Mouse (Mus musculus): ENCODE measurements around the gene Vps4b.
"Not testable (repeated sequence)": the region's sequence is repeated elsewhere in the genome, so short reads cannot be mapped to it uniquely, and the experiment has no call there.

The Vps4b gene

DNA sequence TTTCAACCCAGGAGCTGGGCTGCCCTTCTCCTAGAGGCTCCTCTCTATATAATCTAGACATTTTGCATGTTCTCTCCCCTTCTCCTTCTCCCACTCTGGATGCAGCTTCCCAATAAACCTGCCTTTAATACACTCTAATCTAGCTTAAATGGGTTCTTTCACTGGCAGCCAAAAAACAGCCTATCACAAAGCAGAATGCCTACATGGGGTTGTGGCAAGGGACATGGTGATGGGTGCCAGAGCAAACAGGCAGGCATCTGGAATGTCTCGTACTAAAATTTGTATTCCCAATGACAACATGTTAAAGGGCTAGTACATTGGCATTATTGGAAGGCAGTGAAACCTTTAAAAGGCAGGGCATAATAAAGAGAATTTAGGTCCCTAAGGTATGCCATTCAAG is 45.9 kb downstream of the Vps4b start:
- DNase-seq, result no peak

DNA sequence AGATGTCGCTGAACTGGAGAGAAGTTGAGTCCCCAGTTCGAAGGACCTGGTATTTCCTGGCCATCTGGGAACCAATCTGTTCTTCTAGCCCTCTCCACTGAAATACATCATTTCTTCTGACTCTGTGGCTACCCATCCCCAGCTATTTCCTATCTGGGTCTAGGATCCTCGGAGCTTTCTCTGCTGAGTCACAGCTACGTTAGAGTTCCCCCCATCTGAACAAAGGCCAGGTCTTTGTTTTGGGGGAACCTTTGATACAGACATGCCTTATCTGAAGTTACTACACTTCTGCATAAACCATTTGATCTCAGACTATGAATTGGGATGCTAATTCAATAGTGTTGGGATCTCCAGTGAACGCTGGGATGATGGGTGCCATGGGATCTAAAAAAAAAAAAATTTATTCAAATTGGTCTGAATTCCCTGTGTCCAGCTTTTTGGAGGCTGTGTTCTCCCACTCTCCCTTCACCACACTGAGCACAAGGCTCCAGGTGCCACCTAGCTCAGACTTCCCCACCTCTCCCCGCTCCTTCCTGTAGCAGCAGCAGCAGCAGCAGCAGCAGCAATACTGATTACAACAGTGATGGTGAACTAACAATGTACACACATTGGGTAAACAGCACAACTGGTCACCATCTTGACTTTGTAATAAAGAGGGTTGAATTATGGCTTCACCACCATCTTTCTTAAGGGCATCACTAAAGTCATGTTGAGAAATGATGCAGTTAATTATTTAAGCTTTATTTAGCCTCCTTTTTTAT is 47.8 kb downstream of the Vps4b start:
- no peak for DNase-seq

DNA sequence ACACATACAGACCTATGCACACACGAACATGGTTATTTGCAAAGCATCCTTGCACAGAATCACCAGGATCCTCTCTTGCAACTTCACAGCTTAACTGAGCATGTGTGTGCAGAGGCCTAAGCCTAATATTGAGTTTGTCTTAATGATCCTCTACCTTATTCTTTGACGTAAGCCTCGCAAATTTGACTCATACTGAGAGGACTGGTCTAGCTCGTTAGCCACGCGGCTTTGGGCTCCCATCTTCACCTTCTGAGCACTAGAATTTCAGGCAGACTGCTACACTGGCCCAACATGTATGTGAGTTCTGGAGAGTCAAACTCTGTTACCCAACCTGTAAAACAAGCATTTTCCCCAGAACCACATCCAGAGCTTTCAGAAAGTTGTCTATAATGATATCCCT is 53.5 kb downstream of the Vps4b start:
- DNase-seq, result no peak

DNA sequence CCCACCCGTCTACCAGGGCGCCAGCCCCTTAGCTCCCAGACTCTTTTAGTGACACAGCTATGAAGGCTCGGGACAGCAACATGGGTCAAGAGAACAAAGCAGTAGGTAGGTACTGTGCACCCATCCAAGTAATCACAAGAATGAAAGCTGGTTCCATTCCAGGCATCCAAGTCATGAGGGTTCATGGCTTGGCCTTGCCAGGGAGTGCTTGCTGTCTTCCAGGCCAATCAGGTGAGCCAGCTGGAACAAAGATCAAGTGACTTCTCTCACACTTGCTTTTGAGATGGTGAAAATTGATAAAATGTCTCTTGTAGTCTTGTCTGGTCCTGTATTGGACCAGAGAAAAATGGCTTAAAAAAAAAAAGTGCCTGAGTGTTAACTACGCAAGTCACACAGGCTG is 55.8 kb downstream of the Vps4b start:
- no peak for DNase-seq

DNA sequence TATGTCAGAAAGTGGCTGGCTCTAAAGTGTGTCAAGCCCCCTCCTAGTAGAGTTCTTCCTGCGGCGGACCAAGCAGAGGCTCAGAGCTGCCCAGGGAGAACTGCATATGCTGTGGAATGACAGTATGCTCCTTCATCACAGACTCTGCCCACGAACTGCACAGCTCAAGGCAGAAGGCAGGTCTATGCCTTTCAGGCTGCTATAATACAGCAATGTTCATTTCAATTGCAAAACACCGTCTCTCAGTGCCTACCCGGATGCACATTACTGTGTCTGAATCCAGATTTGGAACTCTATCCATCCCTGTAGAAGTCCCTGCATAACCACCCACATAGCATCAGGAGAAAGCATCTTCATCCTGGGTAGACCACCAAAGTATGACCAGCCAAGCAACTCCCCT is 56.7 kb downstream of the Vps4b start:
- no peak for DNase-seq

DNA sequence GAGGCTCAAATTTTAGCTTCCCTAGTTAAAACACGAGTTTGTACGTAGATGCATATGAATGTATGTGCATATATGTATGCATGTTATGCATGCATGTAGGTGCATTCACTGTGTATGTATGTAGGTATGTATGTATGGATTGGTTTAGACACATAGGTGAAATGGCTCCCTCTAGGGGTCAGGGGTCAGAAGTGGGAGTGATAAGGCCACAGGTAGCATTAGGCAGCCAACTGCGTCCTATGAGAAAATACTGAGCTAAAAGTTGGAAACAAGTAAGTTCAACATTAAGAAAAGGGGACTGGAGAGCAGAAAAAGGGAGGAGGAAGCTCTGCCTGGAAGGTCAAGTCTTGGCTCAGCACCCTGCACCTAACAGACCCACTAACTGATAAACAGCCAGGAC is 58.4 kb downstream of the Vps4b start:
- no peak for DNase-seq

DNA sequence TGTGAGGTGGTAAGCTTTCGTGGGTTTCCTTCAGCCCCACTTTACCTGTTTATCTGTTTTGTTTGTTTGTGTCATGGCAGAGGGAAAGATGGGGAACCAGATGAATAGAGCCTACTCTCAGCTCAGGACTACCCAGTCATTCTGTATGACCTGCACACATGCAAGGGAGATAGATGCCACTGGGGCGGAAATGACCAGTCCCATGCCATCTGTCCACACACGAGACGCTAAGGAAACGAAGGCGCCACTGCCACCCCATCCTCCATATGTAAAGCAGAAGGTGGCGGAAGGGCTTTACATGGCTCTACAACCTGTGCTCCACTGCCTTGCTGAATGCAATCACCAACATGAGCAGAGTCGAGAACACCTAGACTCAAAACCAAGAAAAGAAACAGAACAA is 60.3 kb downstream of the Vps4b start:
- no peak for DNase-seq

DNA sequence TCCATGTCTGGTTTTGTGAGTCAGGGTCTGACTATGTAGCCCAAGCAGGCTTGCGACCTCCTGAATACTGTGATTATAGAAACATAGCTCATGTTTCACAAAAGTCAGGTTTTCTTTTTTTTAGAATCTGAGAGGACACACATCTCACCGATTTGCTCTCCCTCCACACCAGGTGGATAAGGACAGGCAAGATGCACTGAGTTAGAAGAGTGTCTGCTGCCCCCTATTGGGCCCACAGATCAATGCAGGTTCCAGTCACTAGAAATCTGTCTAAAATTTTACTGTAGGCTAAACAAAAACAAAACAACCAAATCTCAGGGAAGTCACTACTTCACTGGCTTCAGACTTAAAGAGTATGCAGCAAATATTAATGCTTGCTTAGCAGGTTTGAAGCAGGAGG is 60.9 kb downstream of the Vps4b start:
- DNase-seq, result peak; percentile 51

DNA sequence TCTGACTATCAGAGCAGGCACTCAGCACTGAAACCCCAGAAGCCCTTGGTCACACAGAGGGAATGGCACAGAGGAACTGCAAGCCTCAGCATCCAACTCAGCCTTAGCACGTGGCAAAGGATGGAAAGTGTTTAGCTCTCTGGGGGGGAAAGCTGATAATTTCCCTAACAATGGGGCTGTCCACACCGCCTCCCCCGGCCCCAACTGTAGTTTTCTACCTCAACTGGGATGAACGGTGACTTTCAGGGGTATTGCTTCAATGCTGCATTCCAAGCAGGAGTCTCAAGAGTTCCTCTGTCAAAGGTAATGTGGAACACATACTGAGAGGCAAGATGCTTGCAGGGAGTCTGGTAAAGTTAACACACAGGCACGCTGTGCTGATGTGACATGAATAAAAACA is 74.5 kb downstream of the Vps4b start:
- no peak for DNase-seq

DNA sequence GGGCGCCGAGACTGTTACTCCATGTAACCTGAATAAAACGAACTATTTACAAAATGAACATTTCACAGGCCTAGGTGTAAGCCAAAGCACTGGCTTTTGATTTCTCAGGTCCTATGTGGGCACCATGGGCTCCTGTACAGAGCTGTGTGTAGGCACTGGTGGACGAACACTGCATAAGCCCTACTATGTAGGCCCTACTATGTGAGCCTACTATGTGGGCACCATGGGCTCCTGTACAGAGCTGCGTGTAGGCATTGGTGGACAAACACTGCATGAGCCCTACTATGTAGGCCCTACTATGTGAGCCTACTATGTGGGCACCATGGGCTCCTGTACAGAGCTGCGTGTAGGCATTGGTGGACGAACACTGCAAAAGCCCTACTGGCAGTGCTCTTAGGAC is 78.8 kb downstream of the Vps4b start:
- DNase-seq, result not testable (repeated sequence)

DNA sequence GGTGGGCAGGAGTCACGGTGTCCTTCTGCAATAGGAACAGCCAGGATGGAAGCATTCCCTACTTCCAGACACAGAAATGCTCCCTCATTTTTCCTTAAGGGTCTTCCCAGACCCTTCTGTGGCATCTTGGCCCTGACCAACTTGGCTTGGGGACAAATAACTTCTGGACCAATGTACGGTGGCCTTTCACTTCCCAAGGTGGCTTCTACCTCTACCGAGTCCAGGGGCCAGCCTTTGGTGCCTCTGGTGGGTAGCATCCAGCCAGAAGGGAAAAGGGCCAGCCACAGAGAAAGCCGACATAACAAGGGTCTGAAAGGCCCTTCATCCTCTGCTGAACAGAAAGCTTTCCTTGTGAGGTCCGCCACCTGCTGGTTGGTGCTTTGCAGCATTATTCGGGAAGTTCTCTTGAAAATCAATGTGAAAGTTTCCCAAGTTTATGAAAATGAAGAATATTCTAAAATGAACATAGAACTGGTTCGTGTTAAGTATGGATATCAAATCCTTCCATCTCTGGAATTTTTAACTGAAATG is 79.4 kb downstream of the Vps4b start:
- DNase-seq, result peak; percentile 49

DNA sequence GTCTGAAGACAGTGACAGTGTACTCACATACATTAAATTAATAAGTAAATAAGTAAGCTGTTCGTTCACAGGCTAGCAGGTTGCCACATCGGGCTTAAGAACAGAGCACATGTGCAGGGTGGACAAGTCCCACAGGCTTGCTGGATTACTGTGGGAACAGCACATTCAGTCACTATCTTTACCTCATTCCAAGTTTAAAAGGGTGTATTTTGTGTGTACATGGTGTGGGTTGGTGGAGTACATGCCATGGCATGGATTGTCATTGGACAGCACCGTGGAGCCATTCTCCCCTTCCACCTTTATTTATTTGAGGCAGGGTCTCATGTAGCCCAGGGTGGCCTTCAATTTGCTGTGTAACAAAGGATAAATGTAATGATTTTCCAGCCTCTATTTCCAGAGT is 80.4 kb downstream of the Vps4b start:
- DNase-seq, result no peak

DNA sequence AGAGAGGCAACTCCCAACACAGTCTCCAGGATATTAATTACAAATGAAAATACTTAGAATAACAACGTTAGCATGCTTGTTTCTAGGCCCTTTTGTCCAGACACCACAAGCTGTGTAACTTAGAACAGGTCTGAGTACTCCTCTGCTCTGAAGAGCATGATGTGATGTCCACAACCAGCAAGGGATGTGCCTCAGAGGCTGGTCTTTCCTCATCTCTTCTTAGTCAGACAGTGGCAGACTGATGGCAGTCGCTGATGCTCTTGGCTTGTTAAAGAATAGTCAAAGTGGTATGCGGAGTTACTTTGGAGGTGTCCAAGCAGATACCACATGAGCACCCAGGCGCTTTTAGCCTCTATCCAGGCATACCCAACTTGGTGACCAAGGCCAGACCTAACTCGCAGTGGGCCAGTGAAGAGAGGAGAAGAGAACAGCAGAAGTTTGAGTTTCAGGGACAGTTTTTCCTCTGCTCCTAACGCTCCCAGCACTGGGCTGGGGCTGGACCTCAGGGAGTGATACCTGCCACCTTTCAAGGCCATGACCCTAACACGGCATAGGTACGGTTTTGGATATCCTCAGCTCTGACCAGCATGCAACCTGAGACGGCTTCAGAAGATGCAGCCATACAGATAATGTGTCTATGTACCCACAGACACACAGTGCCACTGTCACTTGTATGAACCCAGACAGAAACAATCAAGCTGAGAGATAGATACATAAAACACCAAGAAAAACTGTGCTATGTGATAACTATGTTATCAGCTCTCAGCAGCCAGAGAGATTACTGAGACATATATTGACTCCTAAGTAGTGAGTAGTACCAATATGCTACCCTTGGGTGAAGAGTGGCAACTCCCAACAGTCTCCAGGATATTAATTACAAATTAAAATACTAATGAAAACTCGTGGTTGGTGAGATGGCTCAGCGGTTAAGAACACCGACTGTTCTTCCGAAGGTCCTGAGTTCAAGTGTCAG is 81.1 kb downstream of the Vps4b start:
- no peak for DNase-seq

DNA sequence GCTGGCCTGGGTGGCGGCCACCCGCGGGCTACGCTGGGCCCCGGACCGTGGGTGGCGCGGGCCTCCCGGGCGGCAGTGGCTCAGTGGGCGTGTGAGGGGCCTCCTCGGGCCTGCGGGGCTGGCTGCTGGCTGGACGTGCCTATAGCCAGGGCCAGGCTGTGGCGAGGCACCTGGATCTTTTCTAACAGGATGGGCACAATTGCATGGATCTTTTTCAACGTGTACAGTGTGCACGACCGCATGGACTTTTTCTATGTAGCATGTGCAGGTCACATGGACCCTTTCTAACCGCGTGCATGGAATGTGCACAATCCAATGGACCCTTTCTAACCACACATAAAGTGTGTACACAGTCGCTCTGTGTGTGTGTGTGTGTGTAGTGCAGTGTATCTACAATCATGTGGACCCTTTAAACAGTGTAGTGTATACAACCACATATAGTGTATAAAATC is 82.0 kb downstream of the Vps4b start:
- DNase-seq, result no peak

Measured in cerebellum, adult 9-11 months (tissue).